Mouse (Mus musculus): ENCODE data around the gene Cflar.

Gene Cflar

DNA sequence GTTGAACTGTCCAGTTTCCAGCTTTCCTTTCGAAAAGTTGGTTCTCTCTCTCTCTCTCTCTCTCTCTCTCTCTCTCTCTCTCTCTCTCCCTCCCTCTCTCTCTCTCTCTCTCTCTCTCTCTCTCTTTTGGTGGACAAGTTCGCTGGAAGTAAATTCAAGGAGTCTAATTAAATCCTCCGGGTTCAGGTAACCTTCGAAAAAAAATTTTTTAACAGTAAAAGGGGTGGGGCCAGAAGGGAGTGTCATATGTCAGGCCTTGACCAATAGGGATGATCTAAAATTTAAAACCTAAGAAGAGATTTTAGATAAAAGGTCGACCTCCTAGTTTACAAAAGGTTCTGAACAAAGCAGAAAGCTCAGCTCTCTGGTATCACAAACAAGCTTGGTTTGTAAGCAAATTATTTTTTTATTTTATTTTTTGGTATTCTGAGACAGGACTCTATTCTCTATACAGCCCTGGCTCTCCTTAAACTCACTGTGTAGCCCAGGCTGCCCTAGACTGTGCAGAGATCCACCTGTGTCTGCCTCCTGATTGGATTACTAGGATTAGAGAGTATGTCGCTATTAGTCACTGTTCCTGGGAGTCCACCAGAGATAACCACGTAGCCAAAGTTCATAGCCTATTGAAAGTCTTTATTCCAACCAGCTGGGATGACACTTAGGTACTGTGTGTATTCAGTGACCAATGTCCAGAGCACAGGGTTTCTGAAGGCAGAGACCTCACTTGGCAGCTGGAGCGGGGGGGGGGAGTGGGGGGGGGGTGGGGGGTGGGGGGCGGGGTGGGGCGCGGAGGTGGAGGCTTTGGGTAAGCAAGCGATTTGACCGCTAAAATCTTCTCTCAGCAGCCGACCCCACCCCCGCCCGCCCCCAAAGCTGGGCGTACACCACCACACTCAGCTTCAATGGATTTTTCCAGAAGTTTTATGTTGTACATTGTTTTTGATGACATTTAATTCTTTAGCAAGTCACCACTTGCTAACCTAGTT is 1.1 kb downstream of the Cflar start:
- no peak for DNase-seq (ENCODE audit: low spot score in 2 of 2)

DNA sequence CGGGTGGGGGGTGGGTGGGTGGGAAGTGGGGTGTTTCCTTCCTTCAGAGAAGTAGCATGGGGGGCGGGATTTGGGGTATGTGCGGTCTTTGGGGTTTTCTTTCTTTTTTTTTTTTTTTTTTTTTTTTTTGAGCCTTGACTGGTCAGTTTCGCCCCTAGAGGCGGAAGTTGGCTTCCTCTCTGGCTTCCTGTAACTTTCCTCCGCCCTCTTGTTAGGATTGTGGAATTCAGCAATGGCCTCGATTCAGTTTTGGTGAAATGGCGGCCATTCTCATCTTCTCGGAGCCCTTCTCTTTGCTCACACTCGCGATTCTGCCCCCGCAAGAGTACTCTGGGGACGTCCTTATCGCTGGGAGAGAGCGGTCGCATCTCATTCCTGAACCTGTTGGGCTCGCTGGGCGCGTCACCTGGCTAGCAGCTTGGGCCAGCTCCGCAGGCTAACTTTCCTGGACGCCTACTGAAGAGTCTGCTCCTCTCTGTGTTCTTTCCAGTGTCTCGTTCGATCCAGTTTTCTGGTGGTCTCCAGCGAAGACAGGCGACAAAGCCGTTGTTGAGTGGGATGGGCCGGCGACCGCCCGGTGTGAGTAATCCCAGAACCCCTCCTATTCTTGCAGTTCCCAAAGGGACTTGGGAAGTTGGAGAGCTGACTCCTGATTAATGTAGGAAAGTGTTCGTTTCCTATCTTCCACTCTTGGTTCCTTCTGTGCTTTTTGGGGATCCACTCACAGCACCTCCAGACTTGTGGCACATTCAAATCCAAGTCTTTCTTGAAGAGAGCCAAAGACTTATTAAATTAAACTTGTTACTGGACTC is 2.0 kb downstream of the Cflar start:
- peak in 1 of 2 experiments; percentile 26 for DNase-seq (ENCODE audit: low spot score in 2 of 2)

- peak in 1 of 2 experiments; percentile 36 for DNase-seq (ENCODE audit: low spot score in 2 of 2)
Observed at GRCm38 (mm10) chr1:58713893-58714231, 2.6 kb downstream of the Cflar start.

DNA sequence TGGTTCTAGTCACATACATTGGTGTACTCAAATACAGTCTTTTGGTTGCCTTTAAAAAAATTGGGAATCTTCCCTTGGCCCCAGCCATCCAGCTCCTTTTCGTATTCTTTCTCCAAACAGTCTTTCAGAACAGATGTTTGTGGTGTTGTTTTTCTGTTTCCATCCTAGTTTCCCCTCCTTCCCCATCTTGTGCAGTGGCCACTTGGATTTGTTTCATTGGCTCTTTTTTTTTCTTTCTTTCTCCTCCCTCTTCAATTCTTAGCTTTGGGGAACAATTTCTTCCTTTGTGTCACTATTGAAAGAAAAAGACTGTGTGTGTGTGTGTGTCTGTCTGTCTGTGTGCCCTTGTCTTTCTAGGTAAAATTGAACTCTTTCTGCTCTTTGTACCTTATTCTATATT is 3.1 kb downstream of the Cflar start:
- DNase-seq (ENCODE audit: low spot score in 2 of 2), result no peak

GRCm38 (mm10) chr1:58715536-58715935 is 4.2 kb downstream of the Cflar start:
- DNase-seq (ENCODE audit: low spot score in 2 of 2), result no peak

GRCm38 (mm10) chr1:58716162-58716882 is 5.0 kb downstream of the Cflar start:
- DNase-seq (ENCODE audit: low spot score in 2 of 2), result no peak

DNA sequence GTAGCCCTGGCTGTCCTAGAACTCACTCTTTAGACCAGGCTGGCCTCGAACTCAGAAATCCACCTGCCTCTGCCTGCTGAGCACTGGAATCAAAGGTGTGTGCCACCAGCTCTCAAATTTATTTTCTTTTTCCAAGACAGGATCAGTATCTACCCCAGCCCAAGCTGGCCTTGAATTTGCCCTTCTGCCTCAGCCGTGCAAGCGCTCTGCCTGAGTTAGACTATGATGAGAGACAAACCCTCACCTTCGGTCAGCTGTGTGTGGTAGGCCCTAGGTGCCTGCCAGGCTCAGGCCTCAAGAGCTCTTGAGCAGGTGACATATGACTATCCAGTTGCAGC is 5.5 kb downstream of the Cflar start:
- no peak for DNase-seq (ENCODE audit: low spot score in 2 of 2)

GRCm38 (mm10) chr1:58717589-58718270 is 6.4 kb downstream of the Cflar start:
- DNase-seq (ENCODE audit: low spot score in 2 of 2), result no peak

DNA sequence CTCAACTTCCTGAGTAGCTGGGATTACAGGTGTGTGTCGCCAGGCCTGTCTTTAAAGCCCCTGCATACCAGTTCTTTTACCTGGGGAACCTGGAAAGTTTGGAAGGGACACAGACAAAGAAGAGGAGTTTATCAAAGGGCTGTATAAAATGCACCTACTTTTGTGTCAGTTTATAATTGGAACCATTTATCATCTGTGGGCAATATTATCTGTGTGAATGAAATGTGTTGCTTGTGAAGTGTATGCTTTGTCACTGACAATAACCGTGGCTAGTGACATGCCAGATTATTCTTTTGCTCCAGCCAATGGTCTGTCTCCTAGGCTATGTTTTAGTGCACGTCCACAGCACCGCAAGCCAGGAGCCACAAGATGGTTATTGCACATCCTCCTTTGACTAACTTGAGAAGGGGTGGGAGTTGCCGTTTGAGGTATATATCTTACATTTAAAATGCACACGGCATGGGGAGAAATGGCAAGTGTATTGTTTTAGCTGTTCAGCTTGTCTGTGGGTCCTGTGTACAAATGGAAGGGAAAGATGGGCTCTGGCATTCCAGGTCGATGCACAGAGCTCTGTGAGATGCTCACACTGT is 8.1 kb downstream of the Cflar start:
- no peak for DNase-seq (ENCODE audit: low spot score in 2 of 2)

GRCm38 (mm10) chr1:58720090-58720489 is 8.8 kb downstream of the Cflar start:
- DNase-seq (ENCODE audit: low spot score in 2 of 2), result no peak

- DNase-seq (ENCODE audit: low spot score in 2 of 2), result no peak
Observed at GRCm38 (mm10) chr1:58720988-58721387, 9.7 kb downstream of the Cflar start.

DNA sequence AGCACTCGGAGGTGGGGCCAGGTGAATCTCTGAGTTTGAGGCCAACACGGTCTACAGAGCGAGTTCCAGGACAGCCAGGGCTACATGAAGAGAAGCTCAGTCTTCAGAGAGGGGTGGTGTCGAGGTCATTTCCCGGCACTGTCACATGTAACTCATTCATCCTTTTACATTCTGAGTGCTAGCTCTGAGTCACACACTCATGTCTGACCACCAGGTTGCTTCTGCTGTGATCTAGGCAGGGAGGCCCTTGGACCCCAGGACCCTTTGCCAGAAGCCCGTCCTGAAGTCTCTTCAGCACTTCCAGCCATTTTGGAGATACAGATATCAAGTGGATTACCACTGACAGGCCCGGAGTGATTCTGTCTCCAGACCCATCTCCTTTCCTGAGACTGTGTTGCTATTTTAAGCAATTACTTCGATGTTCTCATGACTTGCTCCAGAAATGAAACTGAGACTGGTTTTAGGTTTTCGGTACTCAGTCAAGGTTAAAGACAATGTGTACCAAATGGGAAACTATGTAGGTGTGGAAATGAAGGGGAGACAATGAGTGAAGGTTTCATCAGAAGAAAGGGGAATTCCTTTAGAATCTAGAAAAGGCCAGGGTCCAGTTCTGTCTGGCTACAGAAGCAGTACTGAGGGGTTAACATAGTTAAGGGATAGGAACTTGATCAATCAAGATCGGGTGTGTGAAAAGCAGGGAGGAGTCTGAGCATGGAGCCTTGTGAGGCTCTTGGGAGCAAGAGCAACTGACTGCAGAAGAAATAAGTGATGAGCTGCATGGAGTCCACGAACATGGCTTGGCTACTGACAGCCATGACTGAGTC is 11.0 kb downstream of the Cflar start:
- DNase-seq (ENCODE audit: low spot score in 2 of 2), result no peak

- no peak for DNase-seq (ENCODE audit: low spot score in 2 of 2)
Observed at GRCm38 (mm10) chr1:58723062-58723808, 11.9 kb downstream of the Cflar start.

DNA sequence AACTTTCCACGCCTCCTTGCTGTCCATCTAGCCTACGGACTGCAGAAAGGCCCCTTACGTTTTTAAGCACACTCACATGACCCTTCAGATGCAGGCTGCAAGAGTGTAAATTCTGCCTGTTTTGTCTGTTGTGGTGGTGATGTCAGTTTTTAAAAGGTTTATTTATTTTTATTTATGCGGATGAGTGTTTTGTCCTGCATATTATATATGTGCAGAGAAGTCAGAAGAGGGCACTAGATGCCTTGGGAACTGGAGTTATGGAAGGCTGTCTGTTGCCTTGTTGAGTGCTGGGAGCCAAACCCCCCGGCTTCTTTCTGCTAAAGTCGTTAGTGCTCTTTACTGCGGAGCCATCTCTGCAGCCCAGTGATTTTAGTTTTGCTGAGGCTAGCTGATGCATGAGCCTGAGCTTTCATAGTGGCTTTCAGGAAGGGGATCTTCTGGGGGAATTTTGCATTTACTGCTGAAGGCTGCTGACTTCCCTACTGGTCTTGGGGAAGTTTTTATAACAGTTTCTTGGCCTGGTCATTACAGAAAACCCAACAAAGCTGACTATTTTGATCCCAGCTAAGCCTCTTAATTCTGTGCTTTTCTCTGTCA is 12.6 kb downstream of the Cflar start:
- DNase-seq (ENCODE audit: low spot score in 2 of 2), result no peak

DNA sequence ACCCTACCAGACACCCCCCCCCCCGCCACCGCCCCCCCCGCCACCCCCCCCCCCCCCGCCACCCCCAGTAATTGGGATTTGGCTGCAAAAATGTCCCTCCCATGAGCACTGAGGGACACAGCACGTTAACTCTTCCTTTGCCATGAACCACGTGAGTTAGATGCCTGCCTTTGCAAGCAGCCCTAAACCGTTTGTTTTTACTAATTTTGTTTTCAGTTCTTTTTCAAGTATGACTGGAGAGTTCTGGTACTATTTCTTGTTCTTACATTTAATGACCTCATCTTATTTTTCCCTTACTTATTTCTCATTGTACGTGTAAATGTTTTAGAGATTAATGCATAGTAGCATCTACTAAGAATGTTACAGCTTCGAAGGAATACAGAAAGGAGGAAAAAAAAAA is 13.2 kb downstream of the Cflar start:
- DNase-seq (ENCODE audit: low spot score in 2 of 2), result no peak

- no peak for DNase-seq (ENCODE audit: low spot score in 2 of 2)
Observed at GRCm38 (mm10) chr1:58725095-58725494, 13.8 kb downstream of the Cflar start.

DNA sequence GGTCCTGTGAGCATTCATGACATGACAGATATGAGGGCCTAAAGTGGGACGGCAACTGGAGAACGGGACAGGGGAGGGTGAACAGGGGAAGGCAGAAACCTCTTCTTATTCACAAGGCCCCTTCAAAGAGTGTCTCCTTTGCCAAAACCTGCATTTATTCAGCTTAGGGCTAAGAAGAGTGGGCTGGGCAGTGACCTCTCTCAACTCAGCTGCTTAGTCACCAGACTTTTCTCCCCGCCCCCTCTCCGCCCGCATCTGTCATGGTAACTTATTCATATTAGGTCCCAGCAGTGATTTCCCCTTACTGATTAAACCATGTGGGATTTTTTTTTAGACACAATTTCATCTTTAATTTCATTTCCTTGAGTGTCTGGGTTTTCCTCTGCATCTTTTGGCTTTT is 14.5 kb downstream of the Cflar start:
- DNase-seq (ENCODE audit: low spot score in 2 of 2), result no peak

GRCm38 (mm10) chr1:58727019-58727746 is 15.9 kb downstream of the Cflar start:
- DNase-seq (ENCODE audit: low spot score in 2 of 2), result no peak
